Mouse (Mus musculus) hematopoietic stem cell, adult 5-6 weeks (primary cell): ENCODE measurements around the gene Nrarp. TPM values are rescaled to one million over a fixed set of nuclear protein-coding genes. Genes with fewer than 3 reads are reported as not detected.
A peak's percentile ranks its signal among the peaks of the same experiment; 100 is the strongest.

Experiments used
- ATAC-seq, 2 experiments: fragments of 125-278 bp in 1 of 2; replicated peaks in 1 of 2; 2 replicates each; pipeline ENCODE4 v1.8.0; 2016 to 2017; ENCODE audit warnings: inconsistent platforms in 2 of 2, mild to moderate bottlenecking in 2 of 2, moderate number of reproducible peaks in 2 of 2, low read depth in 1 of 2, moderate TSS enrichment in 1 of 2; ENCODE audit not compliant: low FRiP score in 2 of 2, poor library complexity in 2 of 2, severe bottlenecking in 2 of 2, insufficient read depth in 1 of 2, low TSS enrichment in 1 of 2
- total RNA-seq: library from RNA; stranded (forward); fragments of 172-1452, 232-1000 nt; gene quantifications from 2 replicates; pipeline ENCODE4 v1.2.3, GENCODE M21; 2017

Gene Nrarp
- total RNA-seq, 1 experiment from 2014 or later: 4.4 TPM

DNA sequence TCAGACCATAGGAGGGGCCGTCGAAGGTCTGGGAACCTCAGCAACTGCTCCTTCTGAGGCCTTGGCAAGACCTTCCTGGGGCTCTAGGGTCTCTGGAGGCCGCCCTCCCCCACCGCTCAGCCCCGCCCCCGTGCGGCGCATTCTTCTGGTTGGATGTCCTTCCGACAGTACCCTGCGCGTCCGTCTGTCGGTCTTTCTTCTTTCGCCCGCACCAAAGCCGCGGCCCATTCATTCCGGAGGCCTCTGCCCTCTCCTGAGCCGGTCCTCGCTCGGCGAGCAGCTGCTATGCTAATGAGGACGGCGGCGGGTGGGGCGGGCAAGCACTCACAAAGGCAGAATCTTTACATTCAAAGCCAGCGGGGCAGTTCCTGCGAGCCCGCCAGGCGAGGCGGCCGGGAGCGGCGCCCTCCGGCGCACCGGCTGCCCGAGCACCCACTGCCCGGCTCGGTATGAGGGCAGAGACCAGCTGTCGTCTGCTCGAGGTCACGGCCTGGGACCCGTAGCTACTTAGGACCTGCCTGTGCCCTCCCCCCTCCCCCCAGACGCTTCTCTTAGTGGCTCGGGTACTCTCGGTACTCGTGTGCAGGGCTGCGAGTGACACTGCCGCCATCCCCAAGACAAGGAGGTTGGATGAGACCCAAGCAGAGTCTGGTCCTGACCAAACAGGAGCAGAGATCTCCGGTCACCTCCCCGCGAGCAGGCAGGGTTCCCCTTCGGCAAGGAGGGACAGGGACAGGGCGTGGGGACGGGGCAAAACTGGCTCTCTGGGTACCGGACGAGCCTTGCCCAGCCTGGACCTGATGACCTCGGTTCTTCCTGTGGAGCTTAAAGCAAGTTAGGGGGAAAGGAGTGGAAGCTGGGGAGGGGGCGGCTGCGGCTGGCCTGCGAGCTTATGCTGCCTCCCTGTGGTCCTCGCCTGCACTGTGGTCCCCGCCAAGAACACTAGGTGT lies 5.3 kb downstream of the Nrarp start:
- ATAC-seq: peak; percentile 18 to 25; a peak in 2 of 4 replicates

DNA sequence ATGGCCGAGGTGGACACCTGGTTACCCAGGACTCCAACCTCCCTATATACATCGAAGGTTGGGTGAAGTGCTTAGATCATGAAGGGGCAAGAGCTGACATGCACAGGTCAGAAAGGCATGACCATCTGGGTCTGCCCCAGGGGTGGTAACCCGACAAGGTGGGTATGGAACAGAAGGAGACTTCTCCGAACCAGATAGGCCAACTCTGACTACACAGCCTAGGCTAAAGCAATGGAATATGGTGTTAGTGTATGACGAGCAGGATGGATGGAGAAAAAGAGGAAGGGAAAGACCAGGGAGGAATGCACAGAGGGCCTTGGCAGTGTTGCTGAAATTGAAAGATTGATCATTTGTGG lies 6.0 kb downstream of the Nrarp start:
- peak in 1 of 2 experiments; percentile 3; a peak in 1 of 4 replicates for ATAC-seq

DNA sequence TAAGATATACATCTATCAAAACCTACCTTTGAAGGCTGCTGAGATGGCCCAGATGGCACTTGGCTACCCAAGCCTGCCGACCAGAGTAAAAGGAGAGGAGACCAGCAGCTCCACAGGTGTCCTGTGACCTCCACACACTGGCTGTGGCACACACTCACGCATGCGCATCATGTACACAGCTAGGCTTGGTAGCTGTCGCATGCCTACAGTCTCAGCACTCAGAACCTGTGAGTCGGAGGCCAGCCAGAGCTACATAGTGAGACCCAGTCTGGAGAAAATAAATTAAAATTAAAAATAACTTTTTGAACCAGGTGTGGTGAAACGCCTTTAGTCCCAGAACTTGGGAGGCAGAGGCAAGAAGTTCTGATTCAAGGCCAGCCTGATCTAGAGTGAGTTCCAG lies 7.3 kb downstream of the Nrarp start:
- ATAC-seq: no peak

DNA sequence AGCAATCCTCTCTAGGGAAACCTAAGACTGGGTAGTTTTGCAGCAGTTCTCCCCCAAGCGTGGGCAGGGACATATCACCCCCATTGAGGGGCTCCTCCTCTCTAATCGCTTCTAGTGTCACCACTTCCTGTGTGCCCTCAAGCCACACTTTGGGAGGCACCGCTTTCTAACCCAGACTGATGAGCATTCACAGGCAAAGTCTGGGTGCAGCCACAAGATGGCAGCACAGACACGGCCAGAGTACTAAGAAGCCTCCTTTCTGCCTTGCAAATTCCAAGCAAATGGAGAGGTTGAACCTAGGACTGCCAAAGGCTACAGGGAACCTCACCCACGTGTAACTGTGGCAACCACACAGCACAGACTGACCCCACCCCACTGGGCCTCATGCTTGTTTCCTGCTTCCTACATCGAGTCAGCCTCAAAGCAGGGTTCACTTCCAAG lies 12.8 kb downstream of the Nrarp start:
- ATAC-seq: peak; percentile 25 to 33

DNA sequence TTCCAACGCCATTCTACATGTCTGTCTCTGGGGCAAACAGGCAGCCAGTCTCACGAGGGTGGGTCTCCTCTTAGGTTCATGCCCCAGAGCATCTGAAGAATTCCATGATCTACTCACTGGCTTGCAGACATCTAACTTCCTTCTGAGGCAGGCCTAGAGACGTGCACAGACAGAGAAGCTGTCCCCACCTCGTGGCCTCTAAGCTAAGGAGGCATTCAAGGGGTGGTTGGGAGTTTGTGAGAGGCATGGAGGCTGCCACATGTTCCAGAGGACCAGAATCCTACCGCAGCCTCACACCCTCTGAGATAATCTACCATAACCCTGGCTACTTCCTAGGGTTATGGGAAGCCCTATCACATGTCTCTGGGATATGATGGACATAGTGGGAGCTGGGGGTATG lies 13.4 kb downstream of the Nrarp start:
- no peak for ATAC-seq

DNA sequence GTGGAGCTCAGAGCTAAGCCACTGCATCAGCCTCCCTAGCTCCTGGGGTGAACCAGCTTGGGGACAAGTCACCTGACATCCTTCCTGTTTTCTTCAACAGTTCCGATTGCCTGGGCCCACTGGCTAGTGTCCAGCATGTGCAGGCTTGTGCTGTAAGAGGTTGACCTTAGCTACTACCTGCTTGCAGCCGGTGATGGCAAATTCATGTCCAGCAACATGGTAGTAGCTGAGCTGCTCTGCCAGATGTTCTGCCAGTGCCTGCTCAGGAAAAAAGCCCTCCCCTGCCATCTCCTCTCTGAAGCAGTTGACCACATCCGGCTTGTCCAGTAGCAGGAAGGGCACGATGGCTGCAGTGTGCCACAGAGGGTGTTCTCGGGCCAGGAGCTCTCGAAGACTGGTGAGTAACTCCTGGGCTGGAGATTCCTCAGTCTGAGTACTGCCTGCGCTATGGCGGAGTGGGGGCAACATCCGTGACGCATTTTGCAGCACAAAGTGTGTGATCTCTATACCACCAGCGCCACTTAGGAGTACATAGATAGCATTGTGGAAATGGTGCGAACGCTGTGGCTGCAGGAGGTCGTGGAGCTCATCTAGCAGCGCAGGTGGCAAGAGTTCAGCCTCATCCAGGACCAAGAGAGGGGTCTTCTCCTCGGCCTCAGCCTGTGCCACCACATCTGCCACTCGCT lies 14.1 kb downstream of the Nrarp start:
- ATAC-seq: peak in 1 of 2 experiments; percentile 21; a peak in 1 of 4 replicates

DNA sequence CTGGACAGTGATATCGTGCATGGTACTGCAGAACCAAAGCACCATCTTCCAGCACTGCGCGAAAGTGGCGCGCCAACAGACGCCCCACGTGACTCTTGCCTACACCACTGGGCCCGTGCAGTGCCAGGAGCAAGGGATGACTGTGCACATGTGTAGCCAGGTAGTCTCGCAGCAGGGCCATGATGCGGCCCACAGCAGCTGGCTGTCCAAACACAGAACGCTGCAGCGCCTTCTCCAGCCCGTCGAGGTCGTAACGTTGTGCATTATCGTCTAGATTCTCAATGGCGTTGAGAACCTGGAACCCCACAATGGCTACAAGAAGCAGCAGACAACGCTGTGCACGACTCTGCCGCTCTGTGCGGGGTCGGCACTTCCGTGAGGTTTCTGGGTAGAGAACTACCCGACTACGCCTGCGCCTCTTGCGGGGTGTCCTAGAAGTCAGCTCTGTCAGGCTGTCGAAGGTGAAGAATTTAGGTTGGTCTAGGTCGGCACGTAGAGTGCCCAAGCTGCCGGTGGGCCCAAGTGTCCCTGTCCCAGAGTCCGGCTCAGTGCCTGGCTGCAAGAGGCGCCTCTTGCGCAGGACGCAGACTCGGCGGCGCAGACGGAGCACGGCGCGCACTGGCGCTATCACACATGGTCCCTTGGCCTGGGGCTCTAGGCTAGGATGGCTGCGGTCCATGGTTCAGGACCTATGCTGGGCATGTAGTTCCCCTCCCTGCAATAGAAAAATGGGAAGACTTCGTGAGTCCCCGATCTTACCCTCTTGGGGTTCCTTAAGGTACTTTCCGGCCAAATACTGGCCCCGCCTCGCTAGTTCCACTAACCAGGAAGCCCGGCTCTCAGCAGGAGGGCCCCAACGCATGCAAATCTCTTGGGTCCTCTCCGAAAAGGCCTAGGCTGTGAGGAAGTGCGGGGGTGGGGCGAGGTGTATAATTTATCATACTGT lies 14.9 kb downstream of the Nrarp start:
- ATAC-seq: peak in 1 of 2 experiments; percentile 20; a peak in 2 of 4 replicates

DNA sequence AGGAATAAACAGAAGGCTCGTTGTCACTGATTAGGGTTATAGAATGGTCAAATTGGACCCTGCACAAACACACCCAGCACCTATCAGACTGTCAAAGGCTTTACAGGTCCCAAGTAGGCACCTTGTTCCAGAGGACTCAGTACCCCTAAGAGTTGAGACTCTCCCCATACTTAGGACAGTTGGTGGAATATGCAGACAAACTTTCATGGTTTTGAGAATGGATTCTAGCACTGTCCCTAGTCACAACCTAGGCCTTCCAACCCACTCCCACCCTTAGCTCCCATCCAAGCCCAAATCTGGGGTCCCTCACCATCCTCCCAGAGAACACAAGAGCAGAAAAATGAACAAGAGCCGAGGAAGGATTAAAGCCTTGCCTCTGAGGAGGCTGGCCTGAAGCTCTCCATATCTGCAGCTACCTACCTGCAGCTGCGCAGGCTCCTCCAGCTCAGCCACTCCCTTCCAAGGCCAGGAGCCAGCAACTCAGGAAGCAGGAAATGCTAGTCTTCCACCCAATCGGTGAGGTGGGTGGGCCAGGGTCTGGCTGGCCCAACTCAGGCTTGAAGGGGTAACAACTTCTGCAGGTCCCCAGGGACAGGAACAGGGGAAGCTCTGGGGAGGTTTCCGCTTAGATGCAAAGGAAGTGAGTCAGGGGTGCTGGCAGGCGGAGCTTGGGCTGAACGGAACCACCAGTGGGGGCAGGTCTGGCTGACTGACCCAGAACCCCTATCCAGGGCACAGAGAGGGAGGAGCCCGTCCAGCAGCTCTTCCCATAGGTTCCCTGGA lies 15.8 kb downstream of the Nrarp start, which contains the start of gene Tor4a:
Gene Tor4a, minus strand, starts transcription at position 715 of the 783 bp plus-strand sequence.
- ATAC-seq: peak; percentile 81 to 84

DNA sequence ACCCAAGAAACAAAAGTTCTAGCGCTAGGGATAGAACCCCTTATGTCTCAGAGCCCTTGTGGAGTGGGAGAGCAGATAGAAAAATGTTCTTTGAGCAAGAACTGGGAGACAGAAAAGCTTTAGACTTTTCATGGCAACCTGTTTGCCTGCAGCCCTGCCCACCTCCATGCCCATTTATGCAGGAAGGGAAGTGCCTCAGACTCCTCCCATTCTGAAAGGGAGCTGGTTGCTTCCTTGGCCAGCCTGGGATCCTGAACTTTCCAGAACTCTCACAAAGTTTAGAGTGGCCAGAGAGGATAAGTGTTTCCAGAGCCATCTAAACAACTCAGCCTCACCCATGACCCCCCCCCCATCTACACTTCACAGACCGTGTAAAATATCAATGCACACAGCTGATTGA lies 16.6 kb downstream of the Nrarp start:
- ATAC-seq: no peak

DNA sequence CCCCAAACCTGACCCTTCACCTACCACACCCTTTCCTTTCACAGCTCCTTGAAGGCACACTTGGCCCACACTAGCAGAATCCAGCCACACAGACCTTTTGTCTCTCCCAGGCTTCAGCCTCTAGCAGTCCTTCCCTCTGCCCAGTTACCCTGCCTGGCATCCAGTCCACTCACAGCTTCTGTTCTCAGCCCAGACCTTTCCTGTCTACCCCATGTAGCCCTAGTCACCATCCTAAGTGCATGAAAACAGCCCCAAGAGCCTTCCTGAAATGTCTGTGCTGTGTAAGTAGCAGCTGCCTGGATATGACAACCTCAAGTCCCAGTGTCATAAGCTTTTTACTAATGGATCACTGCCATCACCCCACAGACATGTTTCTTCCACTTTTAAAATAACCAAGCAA lies 17.4 kb downstream of the Nrarp start:
- no peak for ATAC-seq

DNA sequence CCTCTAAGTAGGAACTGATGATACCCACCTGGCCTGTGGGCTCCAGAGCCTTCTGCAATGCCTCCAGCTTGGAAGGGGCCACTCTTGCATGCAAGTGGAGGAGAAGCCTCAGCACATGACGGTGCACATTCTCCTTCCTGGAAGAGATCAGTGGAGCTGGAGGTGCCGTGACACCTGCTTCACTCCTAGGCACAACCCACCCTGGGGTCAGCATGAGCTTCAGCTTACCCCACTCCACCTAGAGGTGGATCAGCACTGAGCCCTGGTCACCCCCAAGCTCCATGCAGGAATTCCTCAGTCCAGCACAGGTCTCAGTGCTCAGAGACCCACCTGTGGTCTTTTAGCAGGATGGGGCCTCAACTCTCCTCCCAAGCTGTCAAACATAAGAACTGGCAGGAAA lies 20.1 kb downstream of the Nrarp start:
- ATAC-seq: no peak

DNA sequence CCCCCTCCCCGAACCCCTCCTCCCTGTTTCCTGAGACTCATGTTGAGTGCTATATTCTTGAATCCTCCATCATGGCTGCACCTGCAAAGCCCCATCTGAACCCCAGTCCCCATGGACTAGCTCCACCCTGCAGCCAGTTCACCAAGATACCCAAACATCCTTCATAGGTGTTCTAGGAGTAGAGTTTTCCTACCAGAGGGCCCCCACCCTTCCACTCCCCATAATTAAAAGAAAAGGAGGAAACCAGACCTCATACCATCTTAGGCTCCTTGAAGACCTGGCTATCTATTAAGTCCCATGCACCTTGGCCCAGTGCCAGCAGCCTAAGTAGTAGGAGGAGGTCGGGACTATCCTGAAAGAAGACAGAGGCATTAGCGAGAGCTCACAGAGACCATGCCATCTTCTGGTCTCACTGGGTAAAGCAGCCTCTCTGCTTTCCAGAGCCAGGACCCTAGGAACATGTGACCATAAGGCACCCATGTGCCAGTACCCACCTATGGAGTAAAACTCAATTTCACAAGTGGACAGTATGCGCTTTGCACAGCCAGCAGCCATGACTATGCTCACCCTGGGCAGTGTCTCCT lies 23.2 kb downstream of the Nrarp start:
- peak in 1 of 2 experiments; percentile 47; a peak in 1 of 4 replicates for ATAC-seq

DNA sequence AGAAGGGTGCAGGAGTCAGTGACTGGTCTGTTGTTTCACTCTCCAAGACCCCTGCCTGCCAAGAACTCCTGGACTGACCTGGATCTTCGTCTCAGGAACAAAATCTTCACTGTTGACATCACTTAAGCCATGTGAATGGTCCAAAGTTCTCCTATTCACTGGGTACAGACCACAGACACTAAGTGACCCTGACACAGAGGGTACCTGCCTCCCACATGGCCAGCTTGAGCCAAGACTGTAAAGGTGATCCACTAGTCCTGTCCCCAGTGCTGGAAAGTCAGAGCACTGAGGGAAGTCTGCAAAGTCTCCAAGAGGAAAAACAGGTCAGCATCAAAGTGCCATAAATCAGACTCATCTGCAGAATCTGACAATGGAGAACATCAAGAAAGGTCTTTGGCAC lies 27.0 kb downstream of the Nrarp start:
- no peak for ATAC-seq

DNA sequence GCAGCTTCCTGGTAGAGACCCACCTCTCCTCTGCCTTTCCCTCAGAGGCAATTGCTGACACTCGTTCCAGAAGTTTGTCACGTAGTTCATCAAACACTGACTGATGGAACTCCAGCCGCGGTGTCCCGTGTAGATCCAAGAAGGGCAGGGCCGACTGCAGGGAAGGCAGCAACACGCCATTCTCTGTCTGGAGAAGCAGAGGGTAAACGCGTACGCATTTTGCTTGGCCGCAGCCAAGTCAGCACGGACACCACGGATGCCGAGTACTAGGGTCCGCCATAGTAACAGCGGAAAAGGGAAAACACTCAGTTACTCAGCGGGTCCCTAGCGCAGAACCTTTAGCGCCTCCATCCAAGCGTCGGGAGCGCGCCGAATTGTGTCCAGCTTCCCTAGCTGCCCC lies 30.1 kb downstream of the Nrarp start:
- peak in 1 of 2 experiments; percentile 29; a peak in 2 of 4 replicates for ATAC-seq

DNA sequence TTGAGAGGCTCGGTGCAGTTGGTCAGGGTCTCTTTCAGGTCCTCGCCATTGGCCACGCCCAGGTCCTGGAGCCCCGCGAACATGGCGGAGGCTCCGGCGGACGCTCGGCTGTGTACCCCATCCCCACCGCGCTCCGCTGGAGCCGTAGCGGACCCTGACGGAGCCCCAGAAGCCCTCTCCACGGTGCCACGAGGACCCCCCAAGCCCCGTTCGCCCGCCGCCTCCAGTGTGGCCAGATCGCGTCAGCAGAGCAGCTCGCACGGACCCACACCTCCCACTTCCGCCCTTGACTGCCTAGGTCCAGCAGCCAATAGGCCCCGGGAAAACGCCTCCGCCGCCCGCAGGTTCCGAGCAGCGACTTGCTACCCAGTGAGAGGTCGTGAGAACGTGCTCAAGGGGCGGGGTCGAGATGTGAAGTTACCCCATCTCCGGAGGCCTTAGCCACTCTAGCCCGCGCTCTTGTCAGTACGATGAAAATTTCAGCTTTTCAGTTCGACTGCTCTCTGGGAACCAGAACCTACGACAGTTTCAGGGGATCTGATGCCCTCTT lies 30.6 kb downstream of the Nrarp start, which contains the start of gene Nelfb:
Gene Nelfb, minus strand, starts transcription at position 369 of the 550 bp plus-strand sequence.
- ATAC-seq: peak; percentile 92 to 93
